Mouse (Mus musculus) adrenal gland, adult 10 weeks (tissue): Measurements from ENCODE around the gene Magea1. TPM values are rescaled to one million over a fixed set of nuclear protein-coding genes. Genes with fewer than 3 reads are reported as not detected.

Experiments used
- polyA plus RNA-seq: library from polyadenylated mRNA; stranded (reverse); fragments of 350-450 nt; fragmentation: Illumina TruSeq; extraction: RNeasy Lipid Tissue Mini Kit (QIAGEN cat#74804); gene quantifications from one replicate; pipeline ENCODE4 v1.2.3, GENCODE M21; 2014; ENCODE audit warnings: low read depth, low replicate concordance

Gene Magea1
- not detected for polyA plus RNA-seq

DNA sequence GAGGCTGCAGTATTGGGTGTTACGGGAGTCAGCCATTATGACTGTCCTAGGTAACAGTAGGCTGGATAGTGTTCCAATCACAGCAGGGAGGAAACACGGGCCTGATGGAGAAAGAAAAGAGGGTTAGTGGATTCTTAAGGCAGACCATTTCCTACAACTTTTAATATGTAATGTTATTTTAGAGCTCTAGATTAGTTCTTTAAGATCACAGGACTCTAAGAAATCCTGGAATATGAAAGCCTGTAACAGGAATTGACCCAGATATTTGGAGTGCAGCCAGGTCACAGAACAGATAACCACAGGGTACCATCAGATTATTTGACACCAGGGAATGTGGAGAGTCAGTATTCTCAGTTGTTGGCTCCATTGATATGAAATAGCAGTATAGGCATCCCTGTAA is at the start of gene Magea1:
Gene Magea1, minus strand, starts transcription at position 101 of the 400 bp plus-strand sequence.

DNA sequence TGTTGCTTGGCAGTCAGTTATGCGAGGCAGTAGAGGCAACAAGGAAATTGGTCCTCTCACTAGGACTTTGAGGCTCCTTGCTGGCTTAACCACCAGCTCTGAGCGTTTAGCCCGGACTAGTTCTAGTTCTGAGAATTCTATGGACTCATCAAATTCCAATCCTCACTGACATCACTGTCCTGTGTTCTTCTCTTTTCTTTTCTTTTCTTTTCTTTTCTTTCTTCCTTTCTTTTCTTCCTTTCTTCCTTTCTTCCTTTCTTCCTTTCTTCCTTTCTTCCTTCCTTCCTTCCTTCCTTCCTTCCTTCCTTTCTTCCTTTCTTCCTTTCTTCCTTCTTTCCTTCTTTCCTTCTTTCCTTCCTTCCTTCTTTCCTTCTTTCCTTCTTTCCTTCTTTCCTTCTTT is 38.7 kb upstream of the Magea1 start, which contains the start of gene Cldn34b2:
Gene Cldn34b2, minus strand, starts transcription at position 101 of the 400 bp plus-strand sequence.

DNA sequence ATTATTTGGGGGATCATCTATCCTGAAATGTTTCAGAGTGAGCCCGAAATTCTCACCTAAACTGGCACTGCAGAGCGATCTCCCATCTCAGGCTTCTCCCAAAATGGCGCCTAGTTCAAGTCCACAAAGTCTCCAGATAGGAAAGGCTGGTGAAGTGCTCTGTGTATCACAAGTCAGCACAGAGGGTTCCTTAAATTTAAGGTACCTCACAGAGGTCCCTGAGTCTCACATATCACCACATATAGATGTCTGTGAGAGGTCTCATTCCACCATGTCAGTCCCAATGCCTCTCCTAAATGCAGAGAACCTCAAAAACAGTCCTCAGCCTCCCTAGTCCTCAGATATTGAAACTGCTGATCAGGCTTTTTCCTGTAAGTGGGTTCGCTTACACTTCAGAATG is 4.0 kb upstream of the Magea1 start, which contains the start of gene Magea2:
Gene Magea2, minus strand, starts transcription at position 101 of the 400 bp plus-strand sequence.

DNA sequence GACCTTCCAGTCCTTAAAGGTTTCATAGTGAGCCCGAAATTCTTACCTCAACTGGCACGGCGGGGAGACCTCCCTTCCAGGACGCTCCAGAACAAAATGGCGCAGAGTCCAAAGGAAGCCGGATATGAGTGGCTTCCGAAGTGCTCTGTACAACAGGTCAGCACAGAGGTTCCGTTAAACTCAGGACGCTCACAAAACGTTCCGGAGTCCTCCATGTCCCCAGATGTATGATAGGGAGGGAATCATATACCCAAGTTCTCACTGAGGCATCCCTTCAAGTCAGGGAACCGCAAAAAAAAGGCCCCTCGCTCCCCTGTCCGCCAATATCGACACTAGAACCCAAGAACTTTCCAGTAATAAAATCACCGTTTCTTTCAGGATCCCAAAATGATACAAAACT is 26.5 kb downstream of the Magea1 start, which contains the start of gene Magea5:
Gene Magea5, minus strand, starts transcription at position 101 of the 400 bp plus-strand sequence.

Other genes starting within 250 kb of the Magea1 start
- not detected for gene Cldn34b1, start 199.5 kb downstream of the Magea1 start, polyA plus RNA-seq
- gene Magea6, start 153.8 kb downstream of the Magea1 start, polyA plus RNA-seq: not detected
- gene Magea3, start 140.3 kb downstream of the Magea1 start, polyA plus RNA-seq: not detected
- not detected for gene Magea8, start 93.9 kb downstream of the Magea1 start, polyA plus RNA-seq
- gene Magea5, start 26.6 kb downstream of the Magea1 start, polyA plus RNA-seq: not detected
- gene Magea2, start 3.9 kb upstream of the Magea1 start, polyA plus RNA-seq: not detected
- not detected for gene Cldn34b2, start 38.6 kb upstream of the Magea1 start, polyA plus RNA-seq
- 238 TPM for gene Sat1, start 126.7 kb upstream of the Magea1 start, polyA plus RNA-seq
- gene Acot9, start 172.7 kb upstream of the Magea1 start, polyA plus RNA-seq: 156 TPM